Mouse (Mus musculus) embryonic facial prominence, embryonic 10.5 days (tissue): ENCODE data around the gene Socs7. TPM values are rescaled to one million over a fixed set of nuclear protein-coding genes. Genes with fewer than 3 reads are reported as not detected.

ENCODE experiments used
- DNase-seq: peaks from one replicate; pipeline ENCODE4 v3.0.0-alpha.2; 2017; ENCODE audit warnings: low spot score
- H3K27ac ChIP-seq: fragments of 300-500 bp; sonication (generic); replicated peaks from 2 replicates; pipeline ENCODE4 v1.5.1; 2016; ENCODE audit warnings: mild to moderate bottlenecking
- H3K27me3 ChIP-seq: fragments of 300-500 bp; sonication (generic); replicated peaks from 2 replicates; pipeline ENCODE4 v1.6.1; 2016; ENCODE audit warnings: low read depth, mild to moderate bottlenecking; ENCODE audit not compliant: poor library complexity, severe bottlenecking
- H3K36me3 ChIP-seq: fragments of 300-500 bp; sonication (generic); replicated peaks from 2 replicates; pipeline ENCODE4 v1.6.1; 2016; ENCODE audit warnings: mild to moderate bottlenecking, moderate library complexity
- H3K4me1 ChIP-seq: fragments of 300-500 bp; sonication (generic); 2 replicates; pipeline ENCODE4 v1.6.1; 2016
- H3K4me3 ChIP-seq: fragments of 300-500 bp; sonication (generic); 2 replicates; pipeline ENCODE4 v1.5.1; 2016; ENCODE audit warnings: mild to moderate bottlenecking, moderate library complexity
- H3K9me3 ChIP-seq: fragments of 300-500 bp; sonication (generic); 2 replicates; pipeline ENCODE4 v1.6.1; 2016; ENCODE audit warnings: mild to moderate bottlenecking
- WGBS: fragments of 180-500 bp; shearing (Covaris S2); methylation state at CpG from one replicate; pipeline ENCODE4 v1.1.7; 2016; 5-methylcytosine and 5-hydroxymethylcytosine counted together
- polyA plus RNA-seq: library from polyadenylated mRNA; unstranded; fragments of >200 nt; fragmentation: Nextera tagmentation; extraction: Ambion mirVana; gene quantifications from 2 replicates; pipeline ENCODE4 v1.2.1, GENCODE M21; 2016

Socs7 gene
- polyA plus RNA-seq, 1 experiment from 2014 or later: 3.3 TPM

DNA sequence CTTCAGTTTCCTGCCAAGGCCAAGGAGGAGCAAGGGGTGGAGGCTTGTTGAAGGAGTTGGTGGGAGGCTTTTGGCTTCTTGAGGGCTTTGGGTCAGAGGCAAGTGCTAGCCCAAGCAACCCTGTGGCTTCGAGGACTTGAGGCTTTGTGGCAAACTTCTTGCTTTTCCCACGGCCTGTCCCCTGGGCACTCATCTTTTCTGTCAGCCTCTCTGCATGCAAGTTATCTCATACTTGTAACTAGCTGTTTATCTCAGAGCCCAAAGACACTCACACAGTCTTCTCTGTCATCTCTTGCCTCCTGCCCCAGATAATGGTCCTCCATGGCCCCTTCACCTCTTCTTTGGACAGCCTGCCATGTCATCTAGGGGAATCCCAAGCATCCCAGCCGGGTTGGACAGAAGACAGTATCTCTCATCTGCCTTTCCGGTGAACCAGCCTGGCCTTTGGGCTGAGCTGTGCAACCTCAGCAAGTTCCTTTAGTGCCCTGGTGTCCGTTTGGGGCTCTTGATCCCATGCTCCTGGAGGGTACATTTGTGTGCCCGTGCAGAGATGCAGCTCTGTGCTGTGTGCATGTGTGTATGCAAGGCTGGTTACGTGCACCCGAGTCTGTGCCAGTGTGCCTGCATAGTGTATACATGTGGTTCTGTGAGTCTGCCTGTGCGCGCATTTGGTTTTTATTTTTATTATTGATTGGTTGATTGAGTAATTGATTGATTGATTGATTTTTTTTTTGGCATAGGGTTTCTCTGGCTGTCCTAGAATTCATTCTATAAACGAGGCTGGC, 80.7 kb downstream of the Socs7 start:
- Histone ChIP-seq H3K4me3 (peak overlapping the region; percentile 73), H3K36me3 (peaks cover 40% of the 10 kb centered on the region), H3K27ac (peak overlapping the region; percentile 89), H3K27me3 (peaks cover 52% of the 10 kb centered on the region), H3K4me1 (peaks cover 76% of the 10 kb centered on the region), H3K9me3 (no peaks in the 10 kb centered on the region)
- DNase-seq: no peak
- 89% methylated on average over 11 of the region's 11 CpGs for WGBS

DNA sequence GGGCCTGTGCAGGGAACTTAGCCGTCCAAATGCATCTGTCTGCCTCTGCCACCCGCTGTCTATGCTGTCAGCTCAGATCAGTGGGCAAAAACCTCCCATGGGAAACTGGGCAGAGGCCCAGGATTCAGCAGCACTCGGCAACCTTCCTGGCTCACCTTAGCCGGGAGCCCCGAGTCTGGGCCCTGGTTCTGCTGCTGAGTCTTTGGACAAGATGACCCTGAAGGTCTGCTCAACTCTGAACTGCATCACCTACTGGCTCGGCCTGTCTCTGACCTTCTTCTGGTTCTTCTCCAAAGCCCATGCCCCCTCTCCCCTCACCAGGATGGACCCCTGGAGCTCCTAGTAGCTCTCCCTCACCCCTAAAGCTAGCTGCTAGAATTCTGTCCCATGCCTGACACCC, 83.2 kb downstream of the Socs7 start:
- peak overlapping the region; percentile 65 for H3K27ac ChIP-seq
- H3K9me3 ChIP-seq: no peaks in the 10 kb centered on the region
- H3K4me3 ChIP-seq: no peak overlapping the region
- no peak for DNase-seq
- H3K36me3 ChIP-seq: peaks cover 57% of the 10 kb centered on the region
- H3K27me3 ChIP-seq: peaks cover 29% of the 10 kb centered on the region
- 78% methylated on average over 6 of the region's 6 CpGs for WGBS
- peaks cover 65% of the 10 kb centered on the region for H3K4me1 ChIP-seq

DNA sequence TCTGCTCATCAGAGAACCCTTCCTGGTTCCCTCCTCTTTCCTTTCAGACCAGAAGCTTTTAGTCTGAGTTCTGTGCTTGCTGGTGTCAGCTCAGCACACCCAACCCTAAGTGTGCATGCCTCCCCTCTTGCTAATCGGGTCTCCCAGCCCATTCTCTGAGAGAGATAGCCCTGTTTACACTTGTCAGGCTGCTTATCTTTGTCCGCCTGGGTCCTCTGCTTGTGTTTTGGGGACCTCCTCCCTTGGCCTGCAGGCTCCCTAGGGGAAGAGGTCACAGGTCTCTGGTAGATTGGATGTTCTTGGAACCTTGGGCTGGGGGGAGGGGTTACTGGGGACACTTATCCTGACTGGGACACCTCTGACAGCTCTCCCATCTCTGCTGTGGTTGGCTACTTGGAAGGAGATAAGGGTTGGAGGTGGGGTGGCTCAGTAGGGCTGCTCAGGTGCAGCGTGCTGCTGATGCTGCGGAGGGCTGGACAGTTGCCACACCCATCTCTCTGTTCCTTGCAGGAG, 83.7 kb downstream of the Socs7 start:
- Histone ChIP-seq H3K4me1 (peaks cover 65% of the 10 kb centered on the region), H3K4me3 (peak overlapping the region; percentile 9; the same call in 1 of the 2 replicates), H3K27ac (peak overlapping the region; percentile 31), H3K9me3 (no peaks in the 10 kb centered on the region), H3K27me3 (peaks cover 25% of the 10 kb centered on the region), H3K36me3 (peaks cover 57% of the 10 kb centered on the region)
- 61% methylated on average over 4 of the region's 4 CpGs for WGBS
- no peak for DNase-seq

DNA sequence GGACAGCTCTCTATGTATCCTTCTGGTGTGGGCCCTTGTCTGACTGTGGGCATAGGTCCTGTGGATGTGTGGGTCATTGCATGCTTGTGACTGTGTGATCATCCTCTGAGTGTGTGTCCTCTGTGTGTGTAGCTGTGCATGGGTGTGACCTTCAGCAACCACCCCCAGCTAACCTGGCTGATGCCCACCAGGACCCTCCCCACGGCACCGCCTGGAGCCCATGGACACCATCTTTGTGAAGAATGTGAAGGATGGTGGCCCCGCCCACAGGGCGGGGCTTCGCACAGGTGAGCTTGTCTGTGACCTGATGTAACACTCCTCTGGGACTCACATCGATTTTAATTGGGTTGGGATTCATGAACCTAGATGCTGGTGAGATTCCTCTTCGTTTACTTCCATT, 85.6 kb downstream of the Socs7 start:
- H3K36me3 ChIP-seq: peaks cover 77% of the 10 kb centered on the region
- no peak for DNase-seq
- 77% methylated on average over 7 of the region's 7 CpGs for WGBS
- H3K4me1 ChIP-seq: peaks cover 53% of the 10 kb centered on the region
- H3K9me3 ChIP-seq: no peaks in the 10 kb centered on the region
- no peak overlapping the region for H3K4me3 ChIP-seq
- 0 out of 2 replicates have a peak, but pooled peaks cover 7% of the 10 kb centered on the region for H3K27me3 ChIP-seq
- H3K27ac ChIP-seq: no peak overlapping the region

Other genes starting within 250 kb of the Socs7 start
- gene Tbx21, start 247.2 kb upstream of the Socs7 start, polyA plus RNA-seq: 0.11 and 0.17 TPM in 2 replicates
- gene Tbkbp1, start 211.1 kb upstream of the Socs7 start, polyA plus RNA-seq: 4.7 and 5.1 TPM in 2 replicates
- gene Kpnb1, start 174.7 kb upstream of the Socs7 start, polyA plus RNA-seq: 85.5 and 85.9 TPM in 2 replicates
- gene Npepps, start 81.9 kb upstream of the Socs7 start, polyA plus RNA-seq: 85.5 and 88.1 TPM in 2 replicates
- gene Mrpl45, start 46.8 kb upstream of the Socs7 start, polyA plus RNA-seq: 65.7 and 67.0 TPM in 2 replicates
- gene Gpr179, start 10.5 kb upstream of the Socs7 start, polyA plus RNA-seq: 0.05 and 0.07 TPM in 2 replicates
- gene Arhgap23, start 53.0 kb downstream of the Socs7 start, polyA plus RNA-seq: 2.4 TPM in 2 replicates
- gene 4933428G20Rik, start 137.8 kb downstream of the Socs7 start, polyA plus RNA-seq: 0.35 and 0.54 TPM in 2 replicates
- 0.72 and 0.80 TPM in 2 replicates for gene Srcin1, start 213.6 kb downstream of the Socs7 start, polyA plus RNA-seq